In genomic region chr5:142842137-142842642, GRCm38 (mm10) we compare ENCODE assay signal across 8 mouse cellular contexts. TPM values are rescaled to one million over a fixed set of nuclear protein-coding genes. Genes with fewer than 3 reads are reported as not detected.
DNase-seq lines count a peak whose midpoint lies in the region; ATAC-seq and TF ChIP-seq lines count a peak whose summit lies in the region.

No protein-coding gene starts in this region.

- H3K27ac ChIP-seq in MEL (ENCODE audit: control insufficient read depth, low read depth, low read length), result no peak overlapping the region
- H3K27ac ChIP-seq in hindbrain, embryonic 12.5 days, result no peak overlapping the region
- H3K27ac ChIP-seq in lung, embryonic 16.5 days (ENCODE audit: low read length), result no peak overlapping the region; the same call in 1 of the 2 replicates

- peak; percentile 46 for TF ChIP-seq RAD21 in MEL (IDR thresholded peaks at IDR 0.05; ENCODE audit: low read depth, low read length)

- H3K4me1 ChIP-seq in MEL (ENCODE audit: control insufficient read depth in 1 of 2, insufficient read depth in 2 of 2, low read length in 2 of 2), result no peaks in the 10 kb centered on the region
- no peaks in the 10 kb centered on the region for H3K4me1 ChIP-seq in hindbrain, embryonic 12.5 days
- peaks cover 9% of the 10 kb centered on the region; the same call in 1 of the 2 replicates for H3K4me1 ChIP-seq in lung, embryonic 16.5 days (replicated peaks; ENCODE audit: control insufficient read depth, insufficient read depth, low read length)

- no peak overlapping the region for H3K4me3 ChIP-seq in MEL (ENCODE audit: control insufficient read depth in 1 of 2, insufficient read depth in 1 of 2, low read depth in 2 of 2, low read length in 2 of 2)
- H3K4me3 ChIP-seq in hindbrain, embryonic 12.5 days, result no peak overlapping the region
- H3K4me3 ChIP-seq in lung, embryonic 16.5 days (ENCODE audit: low read length), result no peak overlapping the region

- no peaks in the 10 kb centered on the region for H3K9me3 ChIP-seq in MEL (replicated peaks; ENCODE audit: insufficient read depth, low read length)
- no peaks in the 10 kb centered on the region for H3K9me3 ChIP-seq in hindbrain, embryonic 12.5 days (replicated peaks)
- no peaks in the 10 kb centered on the region for H3K9me3 ChIP-seq in lung, embryonic 16.5 days (ENCODE audit: control insufficient read depth, low read length)

- H3K79me2 ChIP-seq in MEL (ENCODE audit: control insufficient read depth, insufficient read depth, low read length, poor library complexity), result no peaks in the 10 kb centered on the region

- ATAC-seq in hindbrain, embryonic 12.5 days (ENCODE audit: low FRiP score), result peak; percentile 64
- peak; percentile 26 for ATAC-seq in lung, embryonic 16.5 days (ENCODE audit: low read depth)
- no peak for ATAC-seq in megakaryocyte-erythroid progenitor cell, adult 5-6 weeks (replicated peaks; ENCODE audit: low FRiP score, low TSS enrichment, poor library complexity, severe bottlenecking)

- no peak overlapping the region for H3K9ac ChIP-seq in MEL (ENCODE audit: control insufficient read depth, low read depth, low read length, poor library complexity, severe bottlenecking)
- H3K9ac ChIP-seq in hindbrain, embryonic 12.5 days, result no peak overlapping the region
- no peak overlapping the region for H3K9ac ChIP-seq in lung, embryonic 16.5 days (ENCODE audit: low read length)

- TF ChIP-seq EP300 in MEL (IDR thresholded peaks at IDR 0.05; ENCODE audit: low read depth in 1 of 2, low read length in 2 of 2), result no peak

- H3K27me3 ChIP-seq in MEL (ENCODE audit: control insufficient read depth in 1 of 2, insufficient read depth in 2 of 2, low read length in 2 of 2), result no peaks in the 10 kb centered on the region
- no peaks in the 10 kb centered on the region for H3K27me3 ChIP-seq in hindbrain, embryonic 12.5 days
- no peaks in the 10 kb centered on the region for H3K27me3 ChIP-seq in lung, embryonic 16.5 days (ENCODE audit: control insufficient read depth, insufficient read depth, low read depth, low read length)

- DNase-seq in layer of hippocampus, postnatal 10 days (ENCODE audit: low spot score in 2 of 2), result peak; percentile 35 to 43
- DNase-seq in layer of hippocampus, adult 9-10 months (ENCODE audit: low spot score), result no peak
- no peak for DNase-seq in MEL (ENCODE audit: low read depth, low spot score)
- peak; percentile 60 to 67 for DNase-seq in cerebellum, postnatal 10 days
- no peak for DNase-seq in yolk sac, embryonic 10.5 days (ENCODE audit: low spot score)

- TF ChIP-seq CTCF in MEL (IDR thresholded peaks at IDR 0.05 in 2 of 3, conservative IDR thresholded peaks at IDR 0.05 in 1 of 3; ENCODE audit: control insufficient read depth in 1 of 3, insufficient read depth in 1 of 3, low read depth in 2 of 3, low read length in 3 of 3, poor library complexity in 1 of 3, severe bottlenecking in 1 of 3), result peak in 2 of 3 experiments; percentile 40 to 43; a peak in 4 of 6 replicates

- no peak overlapping the region for H3K4me2 ChIP-seq in hindbrain, embryonic 12.5 days (replicated peaks)
- no peak overlapping the region for H3K4me2 ChIP-seq in lung, embryonic 16.5 days (ENCODE audit: low read depth, low read length)

- WGBS in hindbrain, embryonic 12.5 days, result 19% methylated on average over 7 of the region's 7 CpGs
- WGBS in lung, embryonic 16.5 days, result 21% methylated on average over 7 of the region's 7 CpGs

- no peak for TF ChIP-seq POLR2A in MEL (IDR thresholded peaks at IDR 0.05; ENCODE audit: control insufficient read depth in 1 of 2, insufficient read depth in 1 of 2, low read depth in 1 of 2, low read length in 2 of 2, poor library complexity in 1 of 2)

- H3K36me3 ChIP-seq in MEL (ENCODE audit: control insufficient read depth in 1 of 2, insufficient read depth in 2 of 2, low read length in 2 of 2), result no peaks in the 10 kb centered on the region
- H3K36me3 ChIP-seq in hindbrain, embryonic 12.5 days, result no peaks in the 10 kb centered on the region
- no peaks in the 10 kb centered on the region for H3K36me3 ChIP-seq in lung, embryonic 16.5 days (ENCODE audit: control insufficient read depth, insufficient read depth, low read length)

TF ChIP-seq in MEL, 35 proteins besides CTCF, POLR2A, EP300 and RAD21:
- 0 out of 2 replicates have a peak, but pooled peaks have one; percentile 12 for TF ChIP-seq ZC3H11A (IDR thresholded peaks at IDR 0.05; ENCODE audit: low read depth, low read length)
- TF ChIP-seq SMC3 (IDR thresholded peaks at IDR 0.05; ENCODE audit: low read depth, low read length), result peak; percentile 33
- no peak for TF ChIP-seq ETS1 (IDR thresholded peaks at IDR 0.05; ENCODE audit: low read depth, low read length)

RNA-seq across cellular contexts. Expression of gene Tnrc18, which starts 24.7 kb away (rescaled TPM):
- total RNA-seq in layer of hippocampus, postnatal 10 days (2021), result 100 to 1,000 TPM; 197 to 220 TPM
- total RNA-seq in MEL (2012; rRNA removed), result 0.23 and 0.31 TPM in 2 replicates
- 1 to 10 TPM in 1 of 2 experiments, not detected in 1; 3.4 TPM for polyA plus RNA-seq in MEL (2012; ENCODE audit: insufficient read depth in 1 of 2, insufficient read length in 2 of 2, low read depth in 1 of 2, low replicate concordance in 2 of 2, missing spikeins in 1 of 2)
- 72.8 and 73.7 TPM in 2 replicates for polyA plus RNA-seq in hindbrain, embryonic 12.5 days (2016; fragmentation: Nextera tagmentation; extraction: Ambion mirVana)
- 17.3 and 18.2 TPM in 2 replicates for polyA plus RNA-seq in lung, embryonic 16.5 days (2015; fragmentation: Nextera tagmentation; extraction: Ambion mirVana)
- total RNA-seq in megakaryocyte-erythroid progenitor cell, adult 5-6 weeks (2014; fragmentation: Nextera tagmentation), result 8.8 and 11.7 TPM in 2 replicates
- 0.85 and 4.2 TPM in 2 replicates for total RNA-seq in megakaryocyte-erythroid progenitor cell, adult 5-6 weeks (2017)

RNA-seq across cellular contexts. Expression of gene Fbxl18, which starts 53.0 kb away (rescaled TPM):
- total RNA-seq in layer of hippocampus, postnatal 10 days (2021), result 10 to 100 TPM; 38.5 to 40.1 TPM
- total RNA-seq in MEL (2012; rRNA removed), result 3.9 and 4.6 TPM in 2 replicates
- 1 to 10 TPM in 1 of 2 experiments, not detected in 1; 7.4 TPM for polyA plus RNA-seq in MEL (2012; ENCODE audit: insufficient read depth in 1 of 2, insufficient read length in 2 of 2, low read depth in 1 of 2, low replicate concordance in 2 of 2, missing spikeins in 1 of 2)
- 24.6 and 26.9 TPM in 2 replicates for polyA plus RNA-seq in hindbrain, embryonic 12.5 days (2016; fragmentation: Nextera tagmentation; extraction: Ambion mirVana)
- polyA plus RNA-seq in lung, embryonic 16.5 days (2015; fragmentation: Nextera tagmentation; extraction: Ambion mirVana), result 9.5 and 10.3 TPM in 2 replicates
- total RNA-seq in megakaryocyte-erythroid progenitor cell, adult 5-6 weeks (2014; fragmentation: Nextera tagmentation), result 7.7 and 7.8 TPM in 2 replicates
- total RNA-seq in megakaryocyte-erythroid progenitor cell, adult 5-6 weeks (2017), result 1.4 and 3.9 TPM in 2 replicates

Comparison
In these comparisons a context has a peak if more than half of its experiments do, and no peak if none do; other contexts are left out.
1. DNase-seq: peak in layer of hippocampus, postnatal 10 days (2 of 2) and cerebellum, postnatal 10 days (2 of 2); none in layer of hippocampus, adult 9-10 months (single experiment), MEL (single experiment) and yolk sac, embryonic 10.5 days (single experiment).
2. RNA of gene Tnrc18, which starts 24.7 kb away (total RNA-seq): 197 to 220 TPM in layer of hippocampus, postnatal 10 days; 0.85 to 11.7 TPM in megakaryocyte-erythroid progenitor cell, adult 5-6 weeks and 0.23 to 0.31 TPM in MEL; every median in the first group is over 10 times any median in the second.